In the genomic region with DNA sequence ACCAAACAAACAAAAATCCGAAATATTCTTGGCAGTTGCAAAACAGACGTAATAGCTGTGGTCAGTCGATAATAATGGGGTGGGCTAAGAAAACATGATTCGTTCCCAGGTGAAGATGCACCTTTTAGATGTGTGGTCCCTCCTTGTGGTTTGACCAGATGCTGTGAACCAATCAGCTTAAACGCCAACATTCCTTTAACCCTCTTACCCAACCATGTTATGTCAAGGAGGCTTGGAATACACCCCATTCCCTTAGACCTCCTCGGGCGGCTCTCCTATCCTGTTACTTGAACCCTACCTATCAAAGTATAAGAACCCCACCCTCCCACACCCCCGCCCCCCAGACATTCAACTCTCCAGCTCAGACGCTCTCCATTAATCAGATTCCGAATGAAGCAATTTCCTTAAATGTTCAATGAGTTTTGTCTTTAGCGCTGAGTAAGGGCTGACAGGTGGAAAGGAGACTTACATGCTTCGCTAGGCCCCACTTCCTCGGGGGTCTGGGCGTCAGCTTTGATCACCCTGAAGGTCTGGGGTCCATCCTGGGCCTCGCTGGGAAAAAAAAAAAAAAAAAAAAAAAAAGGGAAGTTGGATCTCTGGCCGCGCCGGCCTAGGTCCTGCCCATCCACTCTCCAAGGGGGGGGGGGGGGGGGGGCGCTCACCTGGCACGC, we compare ENCODE assay signal across 8 mouse cellular contexts. TPM values are rescaled to one million over a fixed set of nuclear protein-coding genes. Genes with fewer than 3 reads are reported as not detected.
A peak's percentile ranks its signal among the peaks of the same experiment; 100 is the strongest.
DNase-seq lines count a peak whose midpoint lies in the region; ATAC-seq and TF ChIP-seq lines count a peak whose summit lies in the region.

No protein-coding gene starts in this region.

- H3K4me1 ChIP-seq in lung, postnatal 0 days (ENCODE audit: insufficient read depth, low read depth, low read length) = no peaks in the 10 kb centered on the region
- H3K4me1 ChIP-seq in embryonic facial prominence, embryonic 14.5 days (ENCODE audit: control insufficient read depth, insufficient read depth, low read length) = peaks cover 9% of the 10 kb centered on the region
- no peaks in the 10 kb centered on the region; the same call in 1 of the 2 replicates for H3K4me1 ChIP-seq in intestine, postnatal 0 days (replicated peaks; ENCODE audit: control insufficient read depth, insufficient read depth, low read length)
- H3K4me1 ChIP-seq in small intestine, adult 2 months (ENCODE audit: control insufficient read depth, insufficient read depth, insufficient read length, low read length) = peaks cover 7% of the 10 kb centered on the region; the same call in 1 of the 2 replicates

- no peak for DNase-seq in lung, postnatal 0 days (ENCODE audit: low spot score)
- no peak for DNase-seq in lung, postnatal 10 days
- DNase-seq in embryonic facial prominence, embryonic 14.5 days (ENCODE audit: low spot score) = no peak
- no peak for DNase-seq in Muller cell, postnatal 12 days (ENCODE audit: inconsistent ontology term)
- DNase-seq in kidney, adult 18-20 months = no peak
- DNase-seq in gastrocnemius, postnatal 36 days = no peak

- no peak for TF ChIP-seq EP300 in lung, postnatal 0 days (IDR thresholded peaks at IDR 0.05)

- no peaks in the 10 kb centered on the region for H3K27me3 ChIP-seq in lung, postnatal 0 days (replicated peaks; ENCODE audit: insufficient read depth, low read length)
- no peaks in the 10 kb centered on the region for H3K27me3 ChIP-seq in embryonic facial prominence, embryonic 14.5 days (replicated peaks; ENCODE audit: control insufficient read depth, insufficient read depth, low read length)
- H3K27me3 ChIP-seq in intestine, postnatal 0 days (replicated peaks; ENCODE audit: control insufficient read depth, insufficient read depth, low read length) = no peaks in the 10 kb centered on the region
- H3K27me3 ChIP-seq in small intestine, adult 2 months (ENCODE audit: control insufficient read depth, insufficient read depth, low read length) = no peaks in the 10 kb centered on the region

- TF ChIP-seq POLR2A in small intestine, adult 2 months (IDR thresholded peaks at IDR 0.05; ENCODE audit: low read depth, low read length) = no peak

- ATAC-seq in lung, postnatal 0 days = no peak
- no peak for ATAC-seq in embryonic facial prominence, embryonic 14.5 days (ENCODE audit: low read depth)
- no peak for ATAC-seq in intestine, postnatal 0 days

- WGBS in lung, postnatal 0 days = 38% methylated on average over 15 of the region's 20 CpGs
- 41% methylated on average over 15 of the region's 20 CpGs for WGBS in embryonic facial prominence, embryonic 14.5 days
- 35% methylated on average over 17 of the region's 20 CpGs for WGBS in intestine, postnatal 0 days
- WGBS in small intestine, adult 2 months = 33% methylated on average over 17 of the region's 20 CpGs

- H3K9me3 ChIP-seq in lung, postnatal 0 days (ENCODE audit: low read length) = no peaks in the 10 kb centered on the region
- no peaks in the 10 kb centered on the region for H3K9me3 ChIP-seq in embryonic facial prominence, embryonic 14.5 days (ENCODE audit: control insufficient read depth, low read length)
- no peaks in the 10 kb centered on the region for H3K9me3 ChIP-seq in intestine, postnatal 0 days (ENCODE audit: control insufficient read depth)

- H3K27ac ChIP-seq in lung, postnatal 0 days (ENCODE audit: low read length) = no peak overlapping the region
- no peak overlapping the region for H3K27ac ChIP-seq in embryonic facial prominence, embryonic 14.5 days (replicated peaks; ENCODE audit: low read depth, low read length)
- no peak overlapping the region for H3K27ac ChIP-seq in intestine, postnatal 0 days (ENCODE audit: low read depth, low read length)
- H3K27ac ChIP-seq in small intestine, adult 2 months (ENCODE audit: insufficient read depth, low read depth, low read length) = no peak overlapping the region

- peak overlapping the region; percentile 63 for H3K4me3 ChIP-seq in lung, postnatal 0 days (ENCODE audit: low read depth, low read length)
- H3K4me3 ChIP-seq in embryonic facial prominence, embryonic 14.5 days (ENCODE audit: low read depth, low read length) = peak overlapping the region; percentile 66
- peak overlapping the region; percentile 68 for H3K4me3 ChIP-seq in intestine, postnatal 0 days (ENCODE audit: low read depth, low read length)
- peak overlapping the region; percentile 75 for H3K4me3 ChIP-seq in small intestine, adult 2 months (ENCODE audit: low read depth, low read length)

- no peak overlapping the region; the same call in 1 of the 2 replicates for H3K9ac ChIP-seq in lung, postnatal 0 days (replicated peaks; ENCODE audit: low read depth)
- peak overlapping the region; percentile 56 for H3K9ac ChIP-seq in embryonic facial prominence, embryonic 14.5 days (ENCODE audit: low read depth, low read length)
- H3K9ac ChIP-seq in intestine, postnatal 0 days (ENCODE audit: low read depth, low read length) = 0 out of 2 replicates have a peak overlapping the region, but pooled peaks have one; percentile 46

- intact Hi-C loops in gastrocnemius, postnatal 36 days (cut with DNase I) = no loop called here

- peaks cover 9% of the 10 kb centered on the region for H3K36me3 ChIP-seq in lung, postnatal 0 days (ENCODE audit: insufficient read depth, low read length)
- peaks cover 16% of the 10 kb centered on the region for H3K36me3 ChIP-seq in embryonic facial prominence, embryonic 14.5 days (ENCODE audit: control insufficient read depth, insufficient read depth, low read length)
- H3K36me3 ChIP-seq in intestine, postnatal 0 days (ENCODE audit: control insufficient read depth, insufficient read depth) = peaks cover 16% of the 10 kb centered on the region
- H3K36me3 ChIP-seq in small intestine, adult 2 months (ENCODE audit: control insufficient read depth, insufficient read depth, low read length) = peaks cover 8% of the 10 kb centered on the region

- no peak for TF ChIP-seq CTCF in lung, postnatal 0 days (IDR thresholded peaks at IDR 0.05)
- no peak for TF ChIP-seq CTCF in intestine, postnatal 0 days (IDR thresholded peaks at IDR 0.05; ENCODE audit: low read depth)
- no peak for TF ChIP-seq CTCF in small intestine, adult 2 months (IDR thresholded peaks at IDR 0.05; ENCODE audit: extremely low read depth, insufficient read length, insufficient replicate concordance, low read depth, low read length)

- H3K4me2 ChIP-seq in lung, postnatal 0 days (replicated peaks; ENCODE audit: low read depth, low read length) = peak overlapping the region; percentile 78
- H3K4me2 ChIP-seq in embryonic facial prominence, embryonic 14.5 days (ENCODE audit: low read depth, low read length) = peak overlapping the region; percentile 56
- H3K4me2 ChIP-seq in intestine, postnatal 0 days (replicated peaks; ENCODE audit: low read depth) = peak overlapping the region; percentile 80

RNA-seq across cellular contexts. Expression of a gene that starts 1.0 kb away (rescaled TPM):
- 30.6 and 31.4 TPM in 2 replicates for polyA plus RNA-seq in lung, postnatal 0 days (2015; fragmentation: Nextera tagmentation; extraction: Ambion mirVana)
- 49.1 and 53.0 TPM in 2 replicates for polyA plus RNA-seq in embryonic facial prominence, embryonic 14.5 days (2014; fragmentation: Nextera tagmentation; extraction: Ambion mirVana)
- 34.8 and 35.3 TPM in 2 replicates for polyA plus RNA-seq in intestine, postnatal 0 days (2015; fragmentation: Nextera tagmentation; extraction: Ambion mirVana)
- 12.5 and 12.6 TPM in 2 replicates for polyA plus RNA-seq in small intestine, adult 2 months (2012; rRNA removed)
- total RNA-seq in gastrocnemius, postnatal 36 days (2021) = 10 to 100 TPM in 1 of 2 experiments, 1 to 10 TPM in 1; 8.3 to 10.2 TPM

RNA-seq across cellular contexts. Expression of a gene that starts 1.1 kb away (rescaled TPM):
- 39.9 and 41.6 TPM in 2 replicates for polyA plus RNA-seq in lung, postnatal 0 days (2015; fragmentation: Nextera tagmentation; extraction: Ambion mirVana)
- 71.5 and 74.6 TPM in 2 replicates for polyA plus RNA-seq in embryonic facial prominence, embryonic 14.5 days (2014; fragmentation: Nextera tagmentation; extraction: Ambion mirVana)
- polyA plus RNA-seq in intestine, postnatal 0 days (2015; fragmentation: Nextera tagmentation; extraction: Ambion mirVana) = 47.5 and 50.5 TPM in 2 replicates
- polyA plus RNA-seq in small intestine, adult 2 months (2012; rRNA removed) = 19.3 and 45.4 TPM in 2 replicates
- total RNA-seq in gastrocnemius, postnatal 36 days (2021) = 10 to 100 TPM; 12.0 to 12.6 TPM

RNA-seq across cellular contexts. Expression of a gene that starts 21.0 kb away (rescaled TPM):
- 36.0 and 39.8 TPM in 2 replicates for polyA plus RNA-seq in lung, postnatal 0 days (2015; fragmentation: Nextera tagmentation; extraction: Ambion mirVana)
- 18.1 and 19.4 TPM in 2 replicates for polyA plus RNA-seq in embryonic facial prominence, embryonic 14.5 days (2014; fragmentation: Nextera tagmentation; extraction: Ambion mirVana)
- polyA plus RNA-seq in intestine, postnatal 0 days (2015; fragmentation: Nextera tagmentation; extraction: Ambion mirVana) = 35.3 and 40.4 TPM in 2 replicates
- polyA plus RNA-seq in small intestine, adult 2 months (2012; rRNA removed) = 242 and 351 TPM in 2 replicates
- total RNA-seq in gastrocnemius, postnatal 36 days (2021) = 1 to 10 TPM in 1 of 2 experiments, under 1 TPM in 1; 0.92 to 2.6 TPM

RNA-seq across cellular contexts. Expression of a gene that starts 59.7 kb away (rescaled TPM):
- polyA plus RNA-seq in lung, postnatal 0 days (2015; fragmentation: Nextera tagmentation; extraction: Ambion mirVana) = not detected in 2 replicates
- not detected in 2 replicates for polyA plus RNA-seq in embryonic facial prominence, embryonic 14.5 days (2014; fragmentation: Nextera tagmentation; extraction: Ambion mirVana)
- polyA plus RNA-seq in intestine, postnatal 0 days (2015; fragmentation: Nextera tagmentation; extraction: Ambion mirVana) = not detected in 2 replicates
- polyA plus RNA-seq in small intestine, adult 2 months (2012; rRNA removed) = not detected in 2 replicates
- not detected for total RNA-seq in gastrocnemius, postnatal 36 days (2021)
